Mouse (Mus musculus) bone marrow, adult 2 months (tissue): ENCODE results near the gene Ntrk3. TPM values are rescaled to one million over a fixed set of nuclear protein-coding genes. Genes with fewer than 3 reads are reported as not detected.

Source experiments
- H3K27ac ChIP-seq: fragments of 200-500 bp; 2 replicates; pipeline ENCODE4 v1.5.1; 2012; ENCODE audit warnings: low read depth, mild to moderate bottlenecking, control low read depth, inconsistent platforms, low read length; ENCODE audit not compliant: control insufficient read depth, poor library complexity, insufficient read depth
- H3K4me1 ChIP-seq: fragments of 200-500 bp; 2 replicates; pipeline ENCODE4 v1.6.1; 2011; ENCODE audit warnings: low read length; ENCODE audit not compliant: control insufficient read depth, insufficient read depth
- H3K4me3 ChIP-seq: fragments of 200-500 bp; replicated peaks from 2 replicates; pipeline ENCODE3; 2011; ENCODE audit warnings: mild to moderate bottlenecking, low read depth, low read length, control low read depth; ENCODE audit not compliant: control insufficient read depth
- CTCF ChIP-seq: fragments of 200-500 bp; IDR thresholded peaks from 2 replicates; pipeline ENCODE4 v1.5.1; 2011; ENCODE audit warnings: low read length, control low read depth; ENCODE audit not compliant: control insufficient read depth, insufficient read depth
- POLR2A ChIP-seq: fragments of 200-500 bp; IDR thresholded peaks from 2 replicates; pipeline ENCODE4 v1.6.1; 2011; ENCODE audit warnings: low read depth, mild to moderate bottlenecking, control low read depth, low read length, borderline replicate concordance; ENCODE audit not compliant: control insufficient read depth
- WGBS: fragments of 180-500 bp; shearing (Covaris S2); methylation state at CpG from one replicate; pipeline ENCODE4 v1.1.7; 2018; 5-methylcytosine and 5-hydroxymethylcytosine counted together
- polyA plus RNA-seq: library from polyadenylated mRNA; stranded (reverse); fragments of >200 nt; gene quantifications from 2 replicates; pipeline ENCODE4 v1.2.4, GENCODE M21; 2011; ENCODE audit warnings: low replicate concordance; ENCODE audit not compliant: missing spikeins, insufficient read depth, insufficient read length

Ntrk3 gene
- polyA plus RNA-seq, 1 experiment, result 1.0 TPM

- Histone ChIP-seq H3K4me1 (no peaks in the 10 kb centered on the region), H3K4me3 (no peak overlapping the region), H3K27ac (no peak overlapping the region)
- 63% methylated on average over 5 of the region's 5 CpGs for whole genome bisulfite sequencing
- TF ChIP-seq POLR2A, result no peak
- TF ChIP-seq CTCF, result no peak
Observed at GRCm38 (mm10) chr7:78433617-78434144, 304.1 kb downstream of the Ntrk3 start.

GRCm38 (mm10) chr7:78431611-78432010, 306.2 kb downstream of the Ntrk3 start:
- Histone ChIP-seq H3K4me1 (no peaks in the 10 kb centered on the region), H3K27ac (no peak overlapping the region), H3K4me3 (no peak overlapping the region)
- TF ChIP-seq POLR2A (no peak), CTCF (no peak)
- 83% methylated on average over 4 of the region's 4 CpGs for WGBS

DNA sequence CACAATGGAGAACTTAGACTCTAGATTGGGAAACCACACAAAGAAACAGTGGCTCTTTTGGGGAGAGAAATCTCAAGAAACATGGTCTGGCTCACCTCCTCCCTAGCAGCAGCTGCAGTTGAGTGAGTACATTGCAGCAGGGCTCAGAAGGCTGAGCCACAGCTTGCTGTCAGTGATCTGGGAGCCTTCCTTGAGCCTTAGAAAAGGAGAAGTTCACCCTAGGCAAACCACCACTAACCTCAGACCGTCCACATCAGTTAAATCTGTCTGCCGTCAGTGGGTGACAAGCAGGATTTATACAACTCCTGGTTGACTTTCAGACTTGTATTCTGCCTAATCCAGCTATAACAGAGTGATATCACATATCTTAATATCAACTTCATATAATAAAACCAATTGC, 325.6 kb downstream of the Ntrk3 start:
- H3K27ac ChIP-seq, result no peak overlapping the region
- 6% methylated on average over 2 of the region's 2 CpGs for WGBS
- H3K4me1 ChIP-seq, result no peaks in the 10 kb centered on the region
- H3K4me3 ChIP-seq, result no peak overlapping the region
- TF ChIP-seq CTCF (no peak), POLR2A (no peak)

- Histone ChIP-seq H3K27ac (no peak overlapping the region), H3K4me3 (no peak overlapping the region), H3K4me1 (no peaks in the 10 kb centered on the region)
- TF ChIP-seq POLR2A, result no peak
- no peak for TF ChIP-seq CTCF
- 75% methylated on average over 5 of the region's 5 CpGs for WGBS
Observed at GRCm38 (mm10) chr7:78409970-78410369, 327.8 kb downstream of the Ntrk3 start.

DNA sequence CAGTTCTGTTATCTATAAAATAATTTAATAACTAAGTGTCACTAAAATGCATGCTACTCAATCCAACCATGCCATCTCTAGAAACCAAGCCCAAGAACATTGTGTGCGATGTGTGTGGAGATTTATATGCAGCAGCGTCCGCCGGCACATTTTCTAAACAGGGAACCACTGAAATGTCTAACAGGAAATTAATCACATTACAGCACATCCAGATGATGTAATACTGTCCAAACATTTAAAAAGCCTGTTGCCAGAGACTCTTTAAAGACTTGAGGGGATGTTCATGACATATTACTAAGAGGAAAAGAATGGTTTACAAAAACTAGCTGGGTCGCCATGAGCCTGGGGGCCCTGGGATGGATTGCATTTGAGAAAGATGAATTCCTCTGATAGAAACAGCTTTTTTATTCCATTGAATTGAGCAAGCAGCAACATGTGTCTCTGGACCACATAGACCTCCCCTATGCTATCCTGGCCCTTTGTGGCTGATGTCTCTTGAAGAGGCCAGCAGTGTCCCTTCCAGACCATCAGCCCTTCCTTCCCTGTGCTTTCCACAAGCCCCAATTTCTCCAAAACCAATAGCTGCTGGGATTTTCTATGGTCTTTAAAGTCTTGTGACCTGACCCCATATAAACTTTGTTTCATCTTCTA, 331.0 kb downstream of the Ntrk3 start:
- WGBS, result 63% methylated on average over 5 of the region's 5 CpGs
- no peak for TF ChIP-seq CTCF
- no peak for TF ChIP-seq POLR2A
- H3K27ac ChIP-seq, result no peak overlapping the region
- no peak overlapping the region for H3K4me3 ChIP-seq
- no peaks in the 10 kb centered on the region for H3K4me1 ChIP-seq

- no peaks in the 10 kb centered on the region for H3K4me1 ChIP-seq
- H3K27ac ChIP-seq, result no peak overlapping the region
- no peak overlapping the region for H3K4me3 ChIP-seq
- WGBS, result 84% methylated on average over 6 of the region's 6 CpGs
- TF ChIP-seq POLR2A (no peak), CTCF (no peak)
Observed at GRCm38 (mm10) chr7:78404481-78404880, 333.3 kb downstream of the Ntrk3 start.

- H3K27ac ChIP-seq, result no peak overlapping the region
- no peaks in the 10 kb centered on the region for H3K4me1 ChIP-seq
- TF ChIP-seq CTCF (no peak), POLR2A (no peak)
- H3K4me3 ChIP-seq, result no peak overlapping the region
- WGBS, result 16% methylated on average over 3 of the region's 3 CpGs
Observed at GRCm38 (mm10) chr7:78402495-78402894, 335.3 kb downstream of the Ntrk3 start.

GRCm38 (mm10) chr7:78400219-78400618, 337.6 kb downstream of the Ntrk3 start:
- TF ChIP-seq POLR2A, result no peak
- TF ChIP-seq CTCF, result no peak
- no peak overlapping the region for H3K27ac ChIP-seq
- H3K4me3 ChIP-seq, result no peak overlapping the region
- no peaks in the 10 kb centered on the region for H3K4me1 ChIP-seq
- 71% methylated on average over 4 of the region's 4 CpGs for WGBS
